Mouse (Mus musculus) megakaryocyte, embryonic 14.5 days (primary cell): ENCODE results near the gene Tigit. TPM values are rescaled to one million over a fixed set of nuclear protein-coding genes. Genes with fewer than 3 reads are reported as not detected.

Source experiments
- H3K27me3 ChIP-seq: replicated peaks from 2 replicates; pipeline ENCODE3; 2012; ENCODE audit warnings: inconsistent platforms
- H3K36me3 ChIP-seq: replicated peaks from 2 replicates; pipeline ENCODE3; 2012; ENCODE audit warnings: low read length, inconsistent platforms, mixed read lengths
- H3K4me1 ChIP-seq: 2 replicates; pipeline ENCODE4 v1.6.1; 2012; ENCODE audit warnings: inconsistent platforms
- H3K4me3 ChIP-seq: replicated peaks from 2 replicates; pipeline ENCODE3; 2012; ENCODE audit warnings: moderate library complexity, mild to moderate bottlenecking, inconsistent platforms
- H3K9me3 ChIP-seq: 2 replicates; pipeline ENCODE4 v1.6.1; 2012; ENCODE audit warnings: inconsistent platforms
- FLI1 ChIP-seq: IDR thresholded peaks from 2 replicates; pipeline ENCODE4 v1.6.1; 2012; ENCODE audit warnings: low read length, inconsistent platforms, mixed read lengths
- GATA1 ChIP-seq: IDR thresholded peaks from 3 replicates; pipeline ENCODE4 v1.6.1; 2012; ENCODE audit warnings: mixed read lengths, low read length, inconsistent platforms, borderline replicate concordance
- polyA plus RNA-seq: library from polyadenylated mRNA; stranded (reverse); fragments of >175 nt; gene quantifications from 2 replicates; pipeline ENCODE4 v1.2.3, GENCODE M21; 2012; ENCODE audit warnings: low replicate concordance; ENCODE audit not compliant: insufficient read depth

The Tigit gene
- polyA plus RNA-seq, 1 experiment: not detected

DNA sequence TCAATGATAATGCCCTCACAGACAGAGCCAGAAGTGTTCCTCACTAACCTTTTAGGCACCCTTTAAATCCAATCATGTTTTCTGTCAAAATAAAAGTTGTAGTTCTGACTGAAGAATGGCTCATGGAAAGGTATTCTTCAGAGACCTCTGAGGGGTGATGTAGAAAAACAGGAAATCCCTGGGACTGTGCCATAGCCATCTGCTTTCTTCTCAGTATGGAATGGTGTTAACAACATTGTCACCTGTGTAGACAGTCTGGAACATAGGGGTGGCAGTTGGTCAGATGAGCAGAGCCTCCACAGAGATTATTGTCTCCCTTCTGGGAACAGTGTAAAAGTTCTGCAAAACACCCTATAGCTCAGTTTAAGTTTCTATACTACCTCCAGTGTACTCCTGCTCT is 55.9 kb downstream of the Tigit start:
- H3K4me3 ChIP-seq: no peak overlapping the region
- no peaks in the 10 kb centered on the region for H3K4me1 ChIP-seq
- TF ChIP-seq FLI1: no peak
- no peak for TF ChIP-seq GATA1
- peaks cover 29% of the 10 kb centered on the region for H3K9me3 ChIP-seq
- H3K27me3 ChIP-seq: no peaks in the 10 kb centered on the region
- peaks cover 17% of the 10 kb centered on the region for H3K36me3 ChIP-seq

DNA sequence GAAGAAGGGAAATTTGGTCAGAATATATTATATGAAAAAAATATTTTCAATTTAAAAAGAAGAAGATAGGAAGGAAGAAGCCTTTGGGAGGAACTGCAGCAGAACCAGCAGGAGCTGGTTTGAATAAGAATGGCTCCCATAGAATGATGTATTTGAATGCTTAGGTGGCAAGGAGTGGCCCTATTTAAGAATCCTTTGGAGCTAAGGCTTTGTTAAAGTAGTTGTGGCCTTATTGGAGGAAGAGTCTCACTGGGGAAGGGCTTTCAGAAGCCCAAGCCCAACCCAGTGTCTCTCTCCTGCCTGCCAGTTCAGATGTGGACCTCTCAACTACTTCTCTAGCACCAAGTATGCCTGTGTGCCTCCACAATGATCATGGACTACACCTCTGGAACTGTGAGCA is 56.9 kb downstream of the Tigit start:
- peaks cover 29% of the 10 kb centered on the region for H3K9me3 ChIP-seq
- H3K4me3 ChIP-seq: no peak overlapping the region
- TF ChIP-seq FLI1 (no peak), GATA1 (no peak)
- no peaks in the 10 kb centered on the region for H3K27me3 ChIP-seq
- H3K4me1 ChIP-seq: no peaks in the 10 kb centered on the region
- H3K36me3 ChIP-seq: peaks cover 17% of the 10 kb centered on the region

DNA sequence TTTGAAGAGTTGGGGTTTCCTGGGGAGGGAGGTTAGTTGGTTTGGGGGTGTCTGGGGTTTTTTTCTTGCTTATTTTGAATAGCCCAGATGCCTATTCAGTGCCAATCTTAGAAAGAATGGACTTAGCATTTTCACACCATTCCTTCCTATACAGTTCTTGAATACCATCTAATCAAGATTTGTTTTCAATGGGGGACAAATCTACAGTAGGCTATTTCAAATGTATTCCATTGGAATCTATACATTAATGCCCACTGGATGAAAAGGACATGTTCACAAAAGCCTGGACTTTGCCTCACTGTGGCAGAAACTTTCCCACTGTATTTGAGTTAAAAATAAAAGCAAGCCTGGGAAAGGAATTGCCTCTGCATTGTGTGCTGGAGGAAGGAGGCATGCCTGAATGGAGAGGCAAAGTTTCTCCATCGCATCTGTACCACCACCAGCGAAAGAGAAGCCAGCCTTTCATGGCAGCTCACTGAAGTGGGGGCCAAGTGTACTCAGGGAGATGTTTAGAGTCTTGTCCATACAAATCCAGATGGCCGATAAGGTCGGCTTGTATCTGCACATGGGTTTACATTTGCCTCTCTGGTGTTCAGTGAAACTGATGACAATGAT is 59.4 kb downstream of the Tigit start:
- Histone ChIP-seq H3K4me3 (no peak overlapping the region), H3K9me3 (peaks cover 17% of the 10 kb centered on the region), H3K36me3 (peaks cover 5% of the 10 kb centered on the region), H3K4me1 (no peaks in the 10 kb centered on the region), H3K27me3 (no peaks in the 10 kb centered on the region)
- TF ChIP-seq GATA1 (no peak), FLI1 (no peak)

DNA sequence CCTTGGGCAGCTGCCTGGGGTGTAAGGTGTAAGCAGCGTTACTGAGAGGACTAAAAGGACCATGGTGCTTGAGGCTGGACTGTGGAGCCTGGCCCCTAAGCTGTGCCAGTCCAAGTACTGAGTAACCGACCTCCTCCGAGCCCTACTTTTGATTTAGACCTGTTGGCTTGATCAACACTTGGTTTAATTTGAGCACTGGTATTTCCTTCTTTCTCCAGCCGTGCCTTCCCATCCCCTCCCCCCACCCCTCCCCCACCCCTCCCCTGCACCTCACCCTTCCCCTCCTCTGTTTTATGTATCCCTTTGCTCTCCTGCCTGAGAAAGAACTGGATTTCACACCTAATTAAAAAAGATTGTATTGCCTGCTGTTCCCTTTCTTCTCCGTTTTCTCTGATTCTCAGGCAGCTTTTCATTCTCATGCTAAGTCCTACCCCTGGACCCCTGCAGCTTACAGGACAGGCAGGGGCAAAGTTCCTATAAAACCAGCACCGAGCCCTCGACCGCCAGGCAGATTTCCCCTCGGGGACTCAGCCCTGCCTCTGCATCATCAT is 60.3 kb downstream of the Tigit start:
- Histone ChIP-seq H3K4me1 (no peaks in the 10 kb centered on the region), H3K36me3 (no peaks in the 10 kb centered on the region)

DNA sequence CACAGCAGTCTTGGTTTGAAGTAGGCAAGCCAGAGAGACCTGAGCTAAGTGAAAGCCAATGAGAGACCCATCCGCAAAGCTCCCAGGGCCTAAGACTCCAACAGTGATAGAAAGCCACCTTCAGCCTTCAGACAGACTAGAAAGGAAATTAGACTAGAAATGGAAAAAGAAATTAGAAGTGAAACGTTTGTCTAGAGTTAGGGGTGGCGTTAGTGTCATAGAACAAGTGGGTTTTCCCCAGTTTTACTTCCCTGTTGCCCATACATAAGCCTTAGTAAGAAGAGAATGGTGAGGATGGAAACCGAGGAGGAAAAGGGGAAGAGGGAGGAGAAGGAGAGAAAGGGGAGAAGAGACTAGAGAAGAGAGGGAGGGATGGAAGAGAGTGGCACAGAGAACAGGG is 61.4 kb downstream of the Tigit start:
- TF ChIP-seq FLI1: no peak
- TF ChIP-seq GATA1: no peak
- Histone ChIP-seq H3K4me3 (no peak overlapping the region), H3K27me3 (no peaks in the 10 kb centered on the region), H3K4me1 (no peaks in the 10 kb centered on the region), H3K36me3 (no peaks in the 10 kb centered on the region), H3K9me3 (peaks cover 5% of the 10 kb centered on the region)

More for the DNA sequence above, 60.3 kb downstream of the Tigit start:
- H3K9me3 ChIP-seq: peaks cover 11% of the 10 kb centered on the region
- TF ChIP-seq FLI1 (no peak), GATA1 (no peak)
- no peak overlapping the region for H3K4me3 ChIP-seq
- H3K27me3 ChIP-seq: no peaks in the 10 kb centered on the region

DNA sequence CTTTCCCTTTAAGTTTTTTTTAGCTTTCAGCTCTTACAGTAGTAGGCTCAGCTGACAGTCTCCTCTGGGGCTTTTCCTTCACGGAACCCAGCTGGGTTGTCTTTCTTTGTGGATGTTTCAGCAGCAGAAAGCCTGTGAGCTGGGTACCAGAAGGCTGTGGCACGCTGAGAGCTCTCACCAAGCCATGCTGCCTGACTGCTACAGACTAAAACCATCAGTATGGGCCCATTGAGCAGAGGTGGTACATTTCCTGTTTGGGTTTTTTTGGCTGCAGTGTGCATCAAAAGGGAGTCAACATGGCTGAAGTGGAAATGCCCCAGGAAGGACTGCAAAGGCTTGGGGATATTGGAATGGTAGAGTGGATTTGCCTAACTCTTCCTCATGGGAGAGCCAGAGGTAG is 64.2 kb downstream of the Tigit start:
- Histone ChIP-seq H3K9me3 (no peaks in the 10 kb centered on the region), H3K36me3 (no peaks in the 10 kb centered on the region), H3K4me1 (no peaks in the 10 kb centered on the region), H3K4me3 (no peak overlapping the region), H3K27me3 (no peaks in the 10 kb centered on the region)
- TF ChIP-seq FLI1: no peak
- TF ChIP-seq GATA1: no peak

Other genes with a start within 250 kb of the Tigit start
- not detected in 2 replicates for gene Drd3, start 89.9 kb upstream of the Tigit start, polyA plus RNA-seq
- gene Ccdc191, start 225.7 kb upstream of the Tigit start, polyA plus RNA-seq: 1.2 and 2.2 TPM in 2 replicates